Mouse (Mus musculus) c-Kit-positive CD71-positive TER-119-positive erythroid progenitor cells, embryonic 14.5 days (primary cell): ENCODE results near the gene Dis3l.

ENCODE experiments used
- DNase-seq: peaks from one replicate; pipeline ENCODE4 v3.0.0-alpha.2; 2013; ENCODE audit warnings: low spot score

Gene Dis3l

DNA sequence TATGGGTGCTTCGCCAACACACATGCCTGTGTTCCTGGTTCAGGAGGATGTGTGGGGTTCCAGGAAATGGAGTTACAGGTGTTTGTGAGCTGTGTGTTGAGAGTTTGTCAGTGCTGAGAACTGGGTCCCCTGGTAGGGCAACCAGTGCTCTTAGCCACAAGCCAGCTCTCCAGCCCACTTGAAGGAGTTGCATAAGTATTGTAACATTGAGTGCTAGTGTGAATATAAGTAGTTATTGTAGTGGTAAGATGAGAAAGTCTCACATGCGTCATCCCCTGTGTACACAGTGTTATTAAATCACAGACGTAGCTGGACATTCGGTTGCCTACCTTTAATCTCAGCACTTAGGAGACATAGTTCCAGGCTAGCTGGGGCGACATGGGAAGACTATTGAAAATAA is 81.2 kb downstream of the Dis3l start:
- no peak for DNase-seq
